Mouse (Mus musculus): Measurements from ENCODE around the gene Fstl1. TPM values are rescaled to one million over a fixed set of nuclear protein-coding genes. Genes with fewer than 3 reads are reported as not detected.

Gene Fstl1
- polyA plus RNA-seq, 1 experiment from 2014 or later = 99.0 TPM

DNA sequence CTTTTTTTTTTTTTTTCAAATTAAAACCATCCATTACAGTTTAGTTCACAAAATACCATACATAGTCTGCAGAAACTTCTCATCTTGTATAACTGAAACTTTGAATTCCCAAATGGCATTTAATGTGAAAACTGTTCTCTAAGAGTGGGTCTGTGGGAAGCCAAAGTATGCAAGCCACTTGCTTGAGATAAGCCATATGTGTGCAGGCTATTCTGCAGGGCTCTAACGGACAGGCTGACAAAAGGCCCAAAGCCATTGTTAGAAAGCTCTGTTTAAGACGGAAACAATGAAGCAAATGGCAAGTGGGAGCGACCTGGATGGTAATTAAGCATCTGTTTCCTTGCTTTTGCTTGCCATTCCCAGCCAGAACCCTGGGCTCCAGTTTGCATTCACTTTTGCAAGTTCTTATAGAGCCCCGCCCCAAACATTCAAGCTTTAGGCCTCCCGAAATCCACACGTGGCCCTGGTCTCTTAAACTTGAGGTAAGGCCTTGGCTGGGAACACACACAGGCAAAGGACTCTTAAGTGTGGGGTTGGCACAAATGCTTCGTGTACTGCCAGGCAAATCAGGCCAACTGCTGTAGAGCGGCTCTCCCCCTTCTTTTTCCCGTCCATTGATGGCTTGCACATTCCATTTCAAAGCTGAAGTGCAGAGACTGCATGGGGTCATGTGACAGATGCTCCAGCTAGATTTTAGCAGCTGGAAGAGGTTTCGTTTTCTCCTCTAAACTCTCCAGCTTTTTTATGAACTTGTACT, 32.4 kb downstream of the Fstl1 start:
- no peak overlapping the region for H3K4me2 ChIP-seq (replicated peaks)
- ATAC-seq = no peak
- H3K4me3 ChIP-seq (replicated peaks) = no peak overlapping the region
- no peaks in the 10 kb centered on the region for H3K27me3 ChIP-seq
- H3K9me3 ChIP-seq = no peaks in the 10 kb centered on the region
- peaks cover 29% of the 10 kb centered on the region for H3K4me1 ChIP-seq (replicated peaks)
- H3K9ac ChIP-seq (replicated peaks) = no peak overlapping the region
- H3K36me3 ChIP-seq = no peaks in the 10 kb centered on the region
- 23% methylated on average over 10 of the region's 10 CpGs for WGBS
- peak overlapping the region; percentile 19; the same call in 1 of the 2 replicates for H3K27ac ChIP-seq

GRCm38 (mm10) chr16:37809623-37809992, 32.9 kb downstream of the Fstl1 start:
- Histone ChIP-seq H3K27me3 (no peaks in the 10 kb centered on the region), H3K4me1 (replicated peaks) (peaks cover 31% of the 10 kb centered on the region), H3K4me2 (replicated peaks) (no peak overlapping the region), H3K27ac (peak overlapping the region; percentile 19; the same call in 1 of the 2 replicates), H3K9me3 (no peaks in the 10 kb centered on the region), H3K36me3 (no peaks in the 10 kb centered on the region), H3K4me3 (replicated peaks) (no peak overlapping the region), H3K9ac (replicated peaks) (no peak overlapping the region)
- WGBS = 81% methylated on average over 6 of the region's 6 CpGs
- no peak for ATAC-seq

DNA sequence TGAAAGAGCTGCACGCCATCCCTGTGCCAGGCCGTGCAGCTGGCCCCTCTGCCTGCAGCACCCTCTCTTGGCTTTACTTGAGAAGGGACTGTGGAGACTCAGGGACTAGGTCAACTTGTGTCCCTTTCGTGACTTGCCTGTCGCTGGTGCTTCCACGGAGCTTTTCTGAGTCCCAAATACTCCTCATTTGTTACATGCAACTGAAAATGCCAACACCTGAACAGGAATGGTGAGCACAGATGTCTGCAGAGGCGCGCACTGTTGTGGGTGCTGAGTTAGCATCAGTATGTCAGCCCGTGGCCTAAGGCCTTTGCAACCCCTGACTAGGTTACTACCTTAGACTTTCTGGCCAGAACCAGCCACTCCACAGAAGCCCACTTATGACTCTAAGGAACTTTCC, 35.2 kb downstream of the Fstl1 start:
- Histone ChIP-seq H3K4me1 (replicated peaks) (peaks cover 36% of the 10 kb centered on the region), H3K27ac (peak overlapping the region; percentile 59), H3K36me3 (0 out of 2 replicates have a peak, but pooled peaks cover 2% of the 10 kb centered on the region), H3K9ac (replicated peaks) (0 out of 2 replicates have a peak overlapping the region, but pooled peaks have one; percentile 34), H3K4me3 (replicated peaks) (no peak overlapping the region), H3K27me3 (no peaks in the 10 kb centered on the region), H3K4me2 (replicated peaks) (no peak overlapping the region), H3K9me3 (no peaks in the 10 kb centered on the region)
- ATAC-seq = no peak
- WGBS = 93% methylated on average over 8 of the region's 8 CpGs

DNA sequence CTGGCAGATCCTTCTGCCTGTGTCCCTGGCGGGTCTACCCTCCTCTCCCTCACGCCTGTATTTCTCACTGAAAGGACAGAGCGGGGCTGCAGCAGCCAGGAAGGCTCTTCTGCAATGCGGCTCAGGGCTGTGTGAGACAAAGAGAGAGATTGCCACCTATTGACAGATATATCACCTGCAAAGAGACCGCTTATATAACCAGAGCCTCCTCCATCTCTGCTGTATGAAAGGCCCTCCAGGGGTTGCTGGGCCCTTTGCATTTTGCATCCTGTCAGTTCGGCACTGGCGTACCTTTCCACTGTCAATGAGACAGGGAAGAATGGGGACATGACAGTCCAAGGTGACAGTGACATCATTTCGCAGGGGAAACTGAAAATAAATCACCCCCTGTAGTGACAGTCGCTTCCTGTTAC, 35.8 kb downstream of the Fstl1 start:
- Histone ChIP-seq H3K4me2 (replicated peaks) (no peak overlapping the region), H3K9me3 (no peaks in the 10 kb centered on the region), H3K4me1 (replicated peaks) (peaks cover 36% of the 10 kb centered on the region), H3K4me3 (replicated peaks) (no peak overlapping the region), H3K36me3 (0 out of 2 replicates have a peak, but pooled peaks cover 2% of the 10 kb centered on the region), H3K9ac (replicated peaks) (peak overlapping the region; percentile 34; the same call in 1 of the 2 replicates), H3K27ac (peak overlapping the region; percentile 59), H3K27me3 (no peaks in the 10 kb centered on the region)
- WGBS = 51% methylated on average over 9 of the region's 9 CpGs
- ATAC-seq = peak; percentile 73

DNA sequence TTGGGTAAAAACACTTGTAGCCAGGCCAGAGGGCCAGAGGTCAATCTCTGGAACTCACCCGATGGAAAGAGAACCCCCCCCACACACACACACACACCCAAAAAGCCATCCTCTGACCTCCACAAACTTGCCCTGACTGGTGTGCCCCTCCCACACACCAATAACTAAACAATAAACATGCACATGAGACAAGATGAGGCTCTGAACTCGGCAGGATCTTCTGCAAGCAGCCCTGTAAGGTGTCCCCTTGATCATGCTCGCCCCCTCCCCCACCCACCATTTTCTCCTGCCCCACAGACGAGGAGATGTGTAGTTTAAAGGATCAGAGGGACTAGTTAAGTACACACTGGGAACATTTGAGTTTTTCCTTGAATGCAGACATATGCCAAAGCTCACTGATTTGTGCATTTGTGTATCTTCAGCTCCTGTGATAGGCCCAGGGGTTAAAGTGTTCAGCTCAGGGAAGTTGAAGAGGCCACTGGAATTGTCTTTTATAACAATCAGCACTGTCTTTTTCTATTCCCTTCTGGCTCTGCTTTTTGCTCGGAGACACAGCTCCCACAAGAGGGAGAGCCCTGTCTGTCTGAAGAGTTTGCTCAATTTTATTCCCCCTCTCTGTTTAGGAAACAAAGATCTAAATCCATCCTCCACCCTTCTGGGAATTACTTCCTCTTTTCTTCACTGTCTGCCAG, 37.2 kb downstream of the Fstl1 start:
- Histone ChIP-seq H3K4me1 (replicated peaks) (peaks cover 36% of the 10 kb centered on the region), H3K9me3 (no peaks in the 10 kb centered on the region), H3K27me3 (no peaks in the 10 kb centered on the region), H3K9ac (replicated peaks) (no peak overlapping the region), H3K36me3 (peaks cover 7% of the 10 kb centered on the region; the same call in 1 of the 2 replicates), H3K4me2 (replicated peaks) (peak overlapping the region; percentile 37), H3K4me3 (replicated peaks) (no peak overlapping the region), H3K27ac (peak overlapping the region; percentile 71)
- 23% methylated on average over 5 of the region's 5 CpGs for WGBS
- peak; percentile 53 for ATAC-seq

- no peaks in the 10 kb centered on the region for H3K9me3 ChIP-seq
- peak; percentile 96 for ATAC-seq
- H3K9ac ChIP-seq (replicated peaks) = no peak overlapping the region
- peak overlapping the region; percentile 81 for H3K27ac ChIP-seq
- no peak overlapping the region for H3K4me3 ChIP-seq (replicated peaks)
- no peaks in the 10 kb centered on the region for H3K27me3 ChIP-seq
- 14% methylated on average over 7 of the region's 7 CpGs for WGBS
- H3K4me1 ChIP-seq (replicated peaks) = peaks cover 30% of the 10 kb centered on the region
- peak overlapping the region; percentile 37 for H3K4me2 ChIP-seq (replicated peaks)
- peaks cover 8% of the 10 kb centered on the region; the same call in 1 of the 2 replicates for H3K36me3 ChIP-seq
These were observed 37.8 kb downstream of the Fstl1 start for GRCm38 (mm10) chr16:37814383-37814971.

- ATAC-seq = no peak
- WGBS = 95% methylated on average over 4 of the region's 4 CpGs
- H3K9ac ChIP-seq (replicated peaks) = no peak overlapping the region
- H3K4me1 ChIP-seq (replicated peaks) = peaks cover 17% of the 10 kb centered on the region
- no peaks in the 10 kb centered on the region for H3K9me3 ChIP-seq
- H3K36me3 ChIP-seq = peaks cover 21% of the 10 kb centered on the region
- H3K27ac ChIP-seq = no peak overlapping the region
- no peak overlapping the region for H3K4me3 ChIP-seq (replicated peaks)
- no peaks in the 10 kb centered on the region for H3K27me3 ChIP-seq
- no peak overlapping the region for H3K4me2 ChIP-seq (replicated peaks)
These were observed 41.3 kb downstream of the Fstl1 start for GRCm38 (mm10) chr16:37817986-37818385.

DNA sequence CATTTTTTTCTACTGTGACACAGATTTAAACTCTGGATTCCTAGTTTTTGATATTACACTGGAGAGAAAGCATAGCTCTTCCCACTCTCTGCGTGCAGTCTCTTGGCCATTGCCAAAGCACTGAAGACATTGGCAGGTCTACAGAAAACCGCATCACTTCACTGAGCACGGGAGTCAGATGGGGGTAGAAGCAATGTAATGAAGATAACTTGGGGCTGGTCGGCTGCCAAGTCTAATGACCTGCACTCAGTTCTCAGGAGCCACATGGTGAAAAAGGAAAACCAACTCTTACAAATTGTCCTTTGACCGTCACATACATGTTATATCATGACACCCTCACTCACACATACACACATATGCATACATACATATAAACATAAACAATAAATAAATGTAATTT, 47.3 kb downstream of the Fstl1 start:
- H3K9ac ChIP-seq (replicated peaks) = no peak overlapping the region
- H3K27me3 ChIP-seq = no peaks in the 10 kb centered on the region
- no peak for ATAC-seq
- no peaks in the 10 kb centered on the region for H3K9me3 ChIP-seq
- H3K4me2 ChIP-seq (replicated peaks) = no peak overlapping the region
- 86% methylated on average over 5 of the region's 5 CpGs for WGBS
- peaks cover 57% of the 10 kb centered on the region for H3K36me3 ChIP-seq
- no peak overlapping the region for H3K27ac ChIP-seq
- H3K4me3 ChIP-seq (replicated peaks) = no peak overlapping the region
- H3K4me1 ChIP-seq (replicated peaks) = no peaks in the 10 kb centered on the region

DNA sequence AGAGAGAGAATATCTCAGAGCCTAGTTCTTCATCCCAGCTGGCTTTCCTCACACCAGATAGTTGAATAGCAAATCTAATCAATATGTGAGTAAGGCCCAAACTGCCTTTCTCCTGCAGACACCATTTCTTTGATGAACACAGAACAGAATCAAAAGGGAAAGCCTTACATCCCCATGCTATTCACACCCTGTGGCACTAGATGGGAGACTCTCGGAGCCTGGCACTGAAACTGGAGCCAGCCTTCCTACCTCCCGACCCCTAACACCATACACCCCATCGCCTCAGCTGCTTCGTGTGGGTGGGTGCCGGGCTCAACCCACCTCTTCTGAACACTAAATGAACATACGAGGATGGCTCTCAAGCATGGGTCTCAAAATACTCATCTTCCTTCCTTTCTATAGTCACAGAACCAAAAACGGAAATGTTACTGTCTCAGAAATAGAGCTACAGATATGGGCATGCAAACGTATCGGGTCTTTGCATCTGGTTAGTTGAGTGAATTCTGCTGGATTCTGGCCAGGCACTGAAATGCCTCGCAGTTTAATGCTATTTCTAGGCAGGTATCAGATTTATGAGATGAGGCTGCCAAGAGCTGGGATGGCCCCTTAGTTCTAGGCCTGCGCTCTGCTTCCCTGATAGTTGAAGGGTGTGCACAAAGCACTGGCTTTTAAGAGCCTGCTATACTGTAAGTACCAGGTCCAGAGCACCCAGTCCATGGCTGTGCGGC, 48.3 kb downstream of the Fstl1 start:
- no peak overlapping the region for H3K9ac ChIP-seq (replicated peaks)

GRCm38 (mm10) chr16:37826286-37826685, 49.6 kb downstream of the Fstl1 start:
- WGBS = 95% methylated on average over 3 of the region's 3 CpGs
- no peak for ATAC-seq
- no peaks in the 10 kb centered on the region for H3K4me1 ChIP-seq (replicated peaks)
- no peak overlapping the region for H3K4me2 ChIP-seq (replicated peaks)
- H3K27me3 ChIP-seq = no peaks in the 10 kb centered on the region
- H3K4me3 ChIP-seq (replicated peaks) = no peak overlapping the region
- H3K27ac ChIP-seq = no peak overlapping the region
- H3K9me3 ChIP-seq = no peaks in the 10 kb centered on the region
- H3K36me3 ChIP-seq = peaks cover 72% of the 10 kb centered on the region
- H3K9ac ChIP-seq (replicated peaks) = no peak overlapping the region

More for the DNA sequence above, 48.3 kb downstream of the Fstl1 start:
- Histone ChIP-seq H3K36me3 (peaks cover 64% of the 10 kb centered on the region), H3K27ac (no peak overlapping the region), H3K4me2 (replicated peaks) (no peak overlapping the region), H3K4me3 (replicated peaks) (no peak overlapping the region), H3K4me1 (replicated peaks) (no peaks in the 10 kb centered on the region), H3K9me3 (no peaks in the 10 kb centered on the region), H3K27me3 (no peaks in the 10 kb centered on the region)
- WGBS = 97% methylated on average over 12 of the region's 12 CpGs
- no peak for ATAC-seq

GRCm38 (mm10) chr16:37831041-37831440, 54.4 kb downstream of the Fstl1 start:
- ATAC-seq = no peak
- Histone ChIP-seq H3K9ac (replicated peaks) (no peak overlapping the region), H3K4me2 (replicated peaks) (no peak overlapping the region), H3K4me3 (replicated peaks) (no peak overlapping the region), H3K36me3 (peaks cover 54% of the 10 kb centered on the region), H3K27ac (no peak overlapping the region), H3K9me3 (no peaks in the 10 kb centered on the region), H3K4me1 (replicated peaks) (no peaks in the 10 kb centered on the region), H3K27me3 (no peaks in the 10 kb centered on the region)
- 85% methylated on average over 7 of the region's 7 CpGs for WGBS
